Mouse (Mus musculus) liver, embryonic 14.5 days (tissue): ENCODE data around the gene Tmem178. TPM values are rescaled to one million over a fixed set of nuclear protein-coding genes. Genes with fewer than 3 reads are reported as not detected.

Experiments
- ATAC-seq: fragments of 200-750 bp; cut with Nextera tagmentation; 2 replicates; pipeline ENCODE4 v1.8.0; 2017; ENCODE audit warnings: moderate number of reproducible peaks, mild to moderate bottlenecking, moderate library complexity; ENCODE audit not compliant: insufficient read depth
- DNase-seq, 3 experiments: peaks; one replicate each; pipeline ENCODE4 v3.0.0-alpha.2; 2012 to 2013; ENCODE audit warnings: low read depth in 3 of 3, low spot score in 3 of 3
- H3K27ac ChIP-seq: fragments of 300-500 bp; sonication (generic); 2 replicates; pipeline ENCODE4 v1.5.1; 2014; ENCODE audit warnings: moderate library complexity, mild to moderate bottlenecking, control low read depth, inconsistent platforms
- H3K27me3 ChIP-seq: fragments of 300-500 bp; sonication (generic); 2 replicates; pipeline ENCODE4 v1.6.1; 2014; ENCODE audit warnings: mild to moderate bottlenecking, low read length, moderate library complexity; ENCODE audit not compliant: control insufficient read depth, insufficient read depth
- H3K36me3 ChIP-seq: fragments of 300-500 bp; sonication (generic); replicated peaks from 2 replicates; pipeline ENCODE4 v1.6.1; 2014; ENCODE audit warnings: low read depth; ENCODE audit not compliant: control insufficient read depth, insufficient read depth
- H3K4me1 ChIP-seq, 2 experiments: fragments of 200-500 bp in 1 of 2; fragments of 300-500 bp in 1 of 2; sonication (generic) in 1 of 2; replicated peaks; 2 replicates each; pipeline ENCODE4 v1.6.1; 2012 to 2014; ENCODE audit warnings: antibody characterized with exemption in 1 of 2, inconsistent platforms in 1 of 2, low read length in 1 of 2; ENCODE audit not compliant: control insufficient read depth in 2 of 2, insufficient read depth in 2 of 2
- H3K4me2 ChIP-seq: fragments of 300-500 bp; sonication (generic); 2 replicates; pipeline ENCODE4 v1.6.1; 2014; ENCODE audit warnings: low read depth, mild to moderate bottlenecking, control low read depth, moderate library complexity
- H3K4me3 ChIP-seq, 2 experiments: fragments of 200-500 bp in 1 of 2; fragments of 300-500 bp in 1 of 2; sonication (generic) in 1 of 2; 2 replicates each; pipeline ENCODE4 v1.5.1; 2012 to 2014; ENCODE audit warnings: low read depth in 2 of 2, low read length in 2 of 2, mild to moderate bottlenecking in 2 of 2, control low read depth in 1 of 2, inconsistent platforms in 1 of 2, moderate library complexity in 1 of 2; ENCODE audit not compliant: insufficient read depth in 1 of 2
- H3K9ac ChIP-seq: fragments of 300-500 bp; sonication (generic); replicated peaks from 2 replicates; pipeline ENCODE4 v1.6.1; 2014; ENCODE audit warnings: mild to moderate bottlenecking, control low read depth, moderate library complexity
- H3K9me3 ChIP-seq: fragments of 300-500 bp; sonication (generic); 2 replicates; pipeline ENCODE4 v1.6.1; 2016; ENCODE audit warnings: low read length, mixed read lengths; ENCODE audit not compliant: control insufficient read depth
- CTCF ChIP-seq: IDR thresholded peaks from 2 replicates; pipeline ENCODE4 v1.5.1; 2016; ENCODE audit warnings: antibody characterized with exemption, low read depth, control low read depth
- EP300 ChIP-seq: IDR thresholded peaks from 2 replicates; pipeline ENCODE4 v1.6.1; 2016; ENCODE audit warnings: antibody characterized with exemption, low read depth
- WGBS: fragments of 180-500 bp; shearing (Covaris S2); extraction: QIAGEN DNeasy Blood & Tissue Kit; methylation state at CpG from one replicate; pipeline ENCODE4 v1.1.7; 2014; ENCODE audit not compliant: insufficient replicate concordance; 5-methylcytosine and 5-hydroxymethylcytosine counted together
- polyA plus RNA-seq, 2 experiments: library from polyadenylated mRNA; depleted of rRNA in 1 of 2; stranded (reverse) in 1 of 2; unstranded in 1 of 2; fragments of >200 nt; fragmentation: Nextera tagmentation in 1 of 2; extraction: Ambion mirVana in 1 of 2; gene quantifications; 2 replicates each; pipeline versions ENCODE4 v1.2.1 to v1.2.3; 2012 to 2014

Gene Tmem178
- polyA plus RNA-seq, 2 experiments, result 0.08 to 0.11 TPM

DNA sequence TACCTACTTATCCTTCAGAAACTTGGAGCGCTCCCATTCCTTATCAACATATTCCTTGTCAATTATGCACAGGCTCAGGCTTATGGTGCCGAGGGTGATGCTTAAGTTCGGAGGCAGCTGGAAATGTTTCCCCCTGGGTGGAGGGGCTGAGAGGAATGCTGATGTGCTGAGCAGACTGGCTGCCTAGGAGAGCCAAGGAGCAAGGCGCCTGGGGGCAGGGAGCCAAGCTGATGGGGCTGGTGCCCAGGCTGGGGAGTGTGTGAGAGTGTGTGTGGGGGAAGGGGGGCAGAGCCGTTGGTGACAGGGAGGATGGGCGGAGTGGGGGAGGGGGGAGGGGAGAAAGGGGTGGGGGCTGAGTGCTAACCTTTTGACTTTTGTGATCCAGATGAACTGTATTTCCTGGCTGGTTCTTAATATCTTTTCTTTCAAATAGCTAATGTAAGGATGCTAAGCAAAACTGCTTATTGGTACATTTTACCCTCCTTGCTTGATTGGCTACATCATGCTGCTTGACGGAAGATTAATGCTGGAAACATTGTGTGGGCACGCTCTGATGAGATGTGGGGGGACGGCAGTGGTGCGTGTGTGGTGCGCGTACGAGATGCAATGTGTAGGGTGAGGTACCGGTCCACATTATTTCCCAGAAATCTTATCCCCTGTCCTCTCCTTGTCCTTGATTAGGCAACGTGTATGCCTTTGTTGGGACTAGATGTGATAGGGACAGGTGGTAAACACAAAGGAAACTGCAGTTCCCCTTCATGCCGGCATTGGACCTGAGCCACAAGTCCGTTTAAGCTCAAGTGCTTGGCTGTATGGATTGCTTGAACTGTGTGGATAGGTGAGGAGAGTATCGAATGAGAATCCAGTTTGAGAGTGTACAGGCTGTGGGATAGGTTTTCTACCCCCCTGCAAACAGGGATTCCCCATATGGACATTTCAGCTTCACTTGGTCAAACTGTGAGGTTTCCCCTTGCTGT is 25.5 kb downstream of the Tmem178 start:
- no peak overlapping the region for H3K4me3 ChIP-seq
- DNase-seq, result no peak
- H3K4me2 ChIP-seq, result no peak overlapping the region
- no peak overlapping the region for H3K9ac ChIP-seq
- H3K27me3 ChIP-seq, result no peaks in the 10 kb centered on the region
- no peak overlapping the region for H3K27ac ChIP-seq
- no peaks in the 10 kb centered on the region for H3K9me3 ChIP-seq
- 57% methylated on average over 18 of the region's 18 CpGs for WGBS
- no peaks in the 10 kb centered on the region for H3K36me3 ChIP-seq
- TF ChIP-seq CTCF (no peak), EP300 (no peak)
- ATAC-seq, result no peak
- no peaks in the 10 kb centered on the region for H3K4me1 ChIP-seq

GRCm38 (mm10) chr17:80970716-80971115 is 26.3 kb downstream of the Tmem178 start:
- TF ChIP-seq EP300, result no peak
- TF ChIP-seq CTCF, result no peak
- DNase-seq, result no peak
- no peak for ATAC-seq
- no peaks in the 10 kb centered on the region for H3K36me3 ChIP-seq
- no peak overlapping the region for H3K4me3 ChIP-seq
- no peaks in the 10 kb centered on the region for H3K4me1 ChIP-seq
- H3K9me3 ChIP-seq, result no peaks in the 10 kb centered on the region
- WGBS, result 56% methylated on average over 10 of the region's 10 CpGs
- no peak overlapping the region for H3K9ac ChIP-seq
- no peaks in the 10 kb centered on the region for H3K27me3 ChIP-seq
- H3K27ac ChIP-seq, result no peak overlapping the region
- H3K4me2 ChIP-seq, result no peak overlapping the region

DNA sequence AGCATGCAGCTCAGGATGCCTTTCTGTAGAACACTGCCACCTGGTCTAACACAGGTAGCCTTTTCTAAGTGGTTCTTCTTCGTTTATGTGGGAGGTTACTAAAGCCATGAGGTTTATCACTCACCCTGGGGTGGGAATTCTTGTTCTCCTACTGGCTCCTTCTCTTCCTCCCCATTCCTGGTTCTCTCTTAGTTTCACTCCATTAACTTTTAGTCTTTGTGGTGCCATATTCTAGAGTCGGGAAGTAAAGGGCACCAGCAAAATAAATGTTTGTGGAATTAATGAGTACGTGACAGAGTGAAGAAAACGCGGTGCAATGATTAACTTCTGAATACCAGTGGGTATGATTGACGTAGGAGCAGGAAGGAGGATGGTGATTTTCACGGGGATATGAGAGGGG is 28.5 kb downstream of the Tmem178 start:
- no peaks in the 10 kb centered on the region for H3K27me3 ChIP-seq
- H3K9me3 ChIP-seq, result no peaks in the 10 kb centered on the region
- H3K9ac ChIP-seq, result no peak overlapping the region
- ATAC-seq, result no peak
- H3K4me3 ChIP-seq, result no peak overlapping the region
- H3K36me3 ChIP-seq, result no peaks in the 10 kb centered on the region
- no peak overlapping the region for H3K27ac ChIP-seq
- no peaks in the 10 kb centered on the region for H3K4me1 ChIP-seq
- H3K4me2 ChIP-seq, result no peak overlapping the region
- no peak for DNase-seq
- WGBS, result 68% methylated on average over 7 of the region's 7 CpGs
- TF ChIP-seq EP300, result no peak
- no peak for TF ChIP-seq CTCF

GRCm38 (mm10) chr17:80977245-80977644 is 32.8 kb downstream of the Tmem178 start:
- ATAC-seq, result no peak
- TF ChIP-seq CTCF (no peak), EP300 (no peak)
- DNase-seq, result no peak
- no peak overlapping the region for H3K27ac ChIP-seq
- H3K9me3 ChIP-seq, result no peaks in the 10 kb centered on the region
- WGBS, result 66% methylated on average over 5 of the region's 5 CpGs
- H3K4me1 ChIP-seq, result no peaks in the 10 kb centered on the region
- no peak overlapping the region for H3K4me2 ChIP-seq
- H3K36me3 ChIP-seq, result no peaks in the 10 kb centered on the region
- H3K27me3 ChIP-seq, result no peaks in the 10 kb centered on the region; the same call in 1 of the 2 replicates
- no peak overlapping the region; the same call in 1 of the 2 replicates for H3K9ac ChIP-seq
- no peak overlapping the region for H3K4me3 ChIP-seq

DNA sequence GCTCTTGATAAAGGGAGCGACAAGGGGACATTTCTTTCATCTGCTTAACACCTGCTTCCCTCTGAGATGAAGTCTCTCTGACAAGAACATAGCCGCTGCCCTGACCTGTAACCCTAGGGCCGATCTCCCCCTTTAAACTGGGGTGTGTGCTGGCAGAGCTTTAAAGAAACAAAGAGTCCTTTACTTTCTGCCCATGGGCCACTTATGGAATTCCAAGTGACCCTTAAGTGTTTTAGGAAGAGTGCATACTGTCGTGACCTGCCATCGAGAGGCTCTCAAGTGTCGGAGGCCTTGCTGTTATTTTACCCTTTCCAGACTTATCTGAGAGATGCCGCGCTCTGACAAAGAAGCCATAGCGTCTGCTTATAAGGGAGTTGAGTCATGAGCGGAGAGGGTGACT is 35.7 kb downstream of the Tmem178 start:
- no peak overlapping the region for H3K4me2 ChIP-seq
- H3K4me1 ChIP-seq, result no peaks in the 10 kb centered on the region
- DNase-seq (no peak), ATAC-seq (no peak)
- no peaks in the 10 kb centered on the region for H3K36me3 ChIP-seq
- no peaks in the 10 kb centered on the region for H3K9me3 ChIP-seq
- no peak overlapping the region for H3K27ac ChIP-seq
- TF ChIP-seq CTCF, result no peak
- no peak for TF ChIP-seq EP300
- no peak overlapping the region for H3K4me3 ChIP-seq
- H3K9ac ChIP-seq, result no peak overlapping the region
- H3K27me3 ChIP-seq, result no peaks in the 10 kb centered on the region; the same call in 1 of the 2 replicates
- WGBS, result 71% methylated on average over 10 of the region's 10 CpGs
